Mouse (Mus musculus) limb, embryonic 11.5 days (tissue): ENCODE results near the gene Gse1. TPM values are rescaled to one million over a fixed set of nuclear protein-coding genes. Genes with fewer than 3 reads are reported as not detected.

Experiments used
- ATAC-seq: fragments of 200-750 bp; cut with Nextera tagmentation; 2 replicates; pipeline ENCODE4 v1.8.0; 2017; ENCODE audit warnings: low read depth; ENCODE audit not compliant: insufficient number of reproducible peaks, low FRiP score, low TSS enrichment
- DNase-seq: peaks from one replicate; pipeline ENCODE4 v3.0.0-alpha.2; 2015; ENCODE audit warnings: low spot score
- H3K27ac ChIP-seq: fragments of 300-500 bp; sonication (generic); replicated peaks from 2 replicates; pipeline ENCODE4 v1.5.1; 2014; ENCODE audit warnings: low read depth, mild to moderate bottlenecking, low read length
- H3K27me3 ChIP-seq: fragments of 300-500 bp; sonication (generic); 2 replicates; pipeline ENCODE4 v1.6.1; 2014; ENCODE audit warnings: mild to moderate bottlenecking, low read length, mixed read lengths; ENCODE audit not compliant: control insufficient read depth, insufficient read depth
- H3K36me3 ChIP-seq: fragments of 300-500 bp; sonication (generic); 2 replicates; pipeline ENCODE4 v1.6.1; 2014; ENCODE audit warnings: mild to moderate bottlenecking, low read length, moderate library complexity, mixed read lengths; ENCODE audit not compliant: control insufficient read depth, insufficient read depth
- H3K4me1 ChIP-seq: fragments of 300-500 bp; sonication (generic); 2 replicates; pipeline ENCODE4 v1.6.1; 2014; ENCODE audit warnings: low read length, mixed read lengths; ENCODE audit not compliant: control insufficient read depth, insufficient read depth
- H3K4me2 ChIP-seq: fragments of 300-500 bp; sonication (generic); 2 replicates; pipeline ENCODE4 v1.6.1; 2014; ENCODE audit warnings: low read depth, mild to moderate bottlenecking, moderate library complexity; ENCODE audit not compliant: severe bottlenecking
- H3K4me3 ChIP-seq: fragments of 300-500 bp; sonication (generic); 2 replicates; pipeline ENCODE4 v1.5.1; 2014; ENCODE audit warnings: low read depth, low read length
- H3K9ac ChIP-seq: fragments of 300-500 bp; sonication (generic); 2 replicates; pipeline ENCODE4 v1.6.1; 2014; ENCODE audit warnings: mild to moderate bottlenecking, low read length
- H3K9me3 ChIP-seq: fragments of 300-500 bp; sonication (generic); 2 replicates; pipeline ENCODE4 v1.6.1; 2016; ENCODE audit warnings: low read length; ENCODE audit not compliant: control insufficient read depth
- WGBS: fragments of 180-500 bp; shearing (Covaris S2); extraction: QIAGEN DNeasy Blood & Tissue Kit; methylation state at CpG from one replicate; pipeline ENCODE4 v1.1.7; 2014; 5-methylcytosine and 5-hydroxymethylcytosine counted together
- polyA plus RNA-seq: library from polyadenylated mRNA; unstranded; fragments of >200 nt; fragmentation: Nextera tagmentation; extraction: Ambion mirVana; gene quantifications from 2 replicates; pipeline ENCODE4 v1.2.1, GENCODE M21; 2014

Gene Gse1
- polyA plus RNA-seq, 1 experiment from 2014 or later = 6.6 TPM

DNA sequence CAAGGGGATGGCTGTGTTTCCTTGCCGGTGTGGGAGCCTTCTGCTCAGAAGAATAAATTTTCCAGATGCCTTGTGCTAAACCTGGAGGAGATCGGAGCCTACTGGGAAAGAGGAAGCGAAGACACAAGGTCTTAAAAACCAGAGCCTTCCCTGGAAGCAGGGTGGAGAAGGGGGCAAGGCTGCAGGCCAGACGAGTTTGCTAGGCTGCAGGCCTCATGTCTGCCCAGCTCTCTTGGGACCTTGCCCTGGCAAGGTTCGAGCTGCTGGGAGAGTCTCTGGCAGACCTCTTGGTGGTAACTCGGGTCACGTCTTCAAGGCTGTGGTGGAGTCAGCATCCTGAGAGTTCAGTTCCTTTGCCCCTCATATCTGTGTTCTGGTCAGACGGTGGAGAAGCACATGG is 6.6 kb downstream of the Gse1 start:
- no peaks in the 10 kb centered on the region for H3K27me3 ChIP-seq
- H3K4me2 ChIP-seq = no peak overlapping the region
- peaks cover 5% of the 10 kb centered on the region for H3K36me3 ChIP-seq
- DNase-seq = no peak
- H3K4me3 ChIP-seq = no peak overlapping the region
- H3K9me3 ChIP-seq = no peaks in the 10 kb centered on the region
- ATAC-seq = no peak
- no peak overlapping the region for H3K9ac ChIP-seq
- H3K4me1 ChIP-seq = peaks cover 49% of the 10 kb centered on the region
- 64% methylated on average over 8 of the region's 8 CpGs for WGBS
- H3K27ac ChIP-seq = no peak overlapping the region

DNA sequence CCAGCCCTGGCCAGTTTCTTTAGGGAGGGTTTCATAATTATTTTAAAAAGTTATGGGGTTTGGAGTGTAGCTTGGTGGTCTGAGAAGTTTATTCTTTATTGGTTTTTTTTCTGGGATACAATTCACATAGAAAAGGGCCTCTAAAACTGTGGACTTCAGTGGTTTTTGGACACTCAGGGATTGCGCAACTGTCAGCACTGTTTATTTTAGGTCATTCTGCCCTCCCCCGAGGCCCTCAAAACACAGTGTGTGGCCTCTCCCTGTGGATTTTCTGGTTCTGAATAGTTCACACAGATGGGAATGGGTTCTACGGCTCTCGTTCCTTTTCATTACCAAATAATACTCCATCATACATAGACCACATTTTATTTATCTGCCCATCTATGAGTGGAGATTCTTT is 15.0 kb downstream of the Gse1 start:
- H3K4me3 ChIP-seq = no peak overlapping the region
- no peaks in the 10 kb centered on the region for H3K9me3 ChIP-seq
- no peak overlapping the region for H3K4me2 ChIP-seq
- 96% methylated on average over 4 of the region's 4 CpGs for WGBS
- H3K27me3 ChIP-seq = no peaks in the 10 kb centered on the region
- no peak overlapping the region for H3K9ac ChIP-seq
- no peak overlapping the region for H3K27ac ChIP-seq
- no peaks in the 10 kb centered on the region for H3K36me3 ChIP-seq
- DNase-seq (no peak), ATAC-seq (no peak)
- no peaks in the 10 kb centered on the region for H3K4me1 ChIP-seq

DNA sequence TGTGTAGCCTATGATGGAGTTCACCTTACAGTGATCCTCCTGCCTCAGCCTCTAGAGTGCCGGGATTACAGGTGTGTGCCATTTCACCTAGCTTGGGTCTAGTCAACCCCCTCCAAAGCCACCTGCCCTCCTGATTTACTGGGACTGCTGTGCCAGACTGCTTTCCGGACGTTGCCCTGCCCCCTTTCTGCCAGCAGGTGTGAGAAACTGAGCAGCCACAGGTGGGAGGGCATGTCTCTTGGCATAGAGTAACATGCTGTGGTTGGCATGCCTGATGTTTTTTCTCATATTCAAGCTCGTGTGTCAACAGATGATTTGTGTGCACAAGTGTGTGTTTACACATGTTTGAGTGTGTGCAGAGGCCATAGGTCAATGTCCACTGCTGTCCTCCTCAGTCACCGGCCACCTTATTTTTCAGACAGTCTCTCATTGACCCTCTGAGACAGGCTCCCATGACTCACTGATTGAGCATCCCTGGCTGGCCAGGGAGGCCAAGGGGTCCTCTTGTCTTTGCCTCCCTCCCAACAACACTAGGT is 15.7 kb downstream of the Gse1 start:
- no peaks in the 10 kb centered on the region for H3K9me3 ChIP-seq
- no peak for DNase-seq
- H3K27ac ChIP-seq = no peak overlapping the region
- H3K36me3 ChIP-seq = no peaks in the 10 kb centered on the region
- no peak overlapping the region for H3K4me2 ChIP-seq
- no peaks in the 10 kb centered on the region for H3K27me3 ChIP-seq
- H3K9ac ChIP-seq = no peak overlapping the region
- no peak for ATAC-seq
- 92% methylated on average over 5 of the region's 5 CpGs for WGBS
- H3K4me3 ChIP-seq = no peak overlapping the region
- no peaks in the 10 kb centered on the region for H3K4me1 ChIP-seq

- H3K36me3 ChIP-seq = no peaks in the 10 kb centered on the region
- WGBS = 91% methylated on average over 10 of the region's 10 CpGs
- no peaks in the 10 kb centered on the region for H3K4me1 ChIP-seq
Measured at GRCm38 (mm10) chr8:120244553-120244952, 16.3 kb downstream of the Gse1 start.

DNA sequence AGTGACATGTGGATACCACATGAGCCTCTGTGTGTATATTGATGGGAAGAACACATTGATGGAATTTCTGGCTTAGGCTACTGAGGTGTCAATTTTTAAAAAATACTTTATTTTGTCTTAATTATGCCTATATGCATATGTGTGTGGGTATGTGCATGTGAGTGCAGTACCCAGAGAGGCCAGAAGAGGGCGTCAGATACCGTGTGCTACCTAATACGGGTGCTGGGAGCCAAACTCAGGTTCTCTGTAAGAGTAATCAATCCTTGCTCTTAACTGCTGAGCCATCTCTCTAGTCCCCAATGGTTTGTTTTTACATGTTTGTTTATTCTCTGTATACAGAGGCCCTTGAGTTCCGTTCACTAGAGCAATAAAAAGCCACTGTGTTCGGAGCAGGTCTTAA is 19.4 kb downstream of the Gse1 start:
- no peak overlapping the region for H3K4me2 ChIP-seq
- DNase-seq = no peak
- H3K36me3 ChIP-seq = no peaks in the 10 kb centered on the region
- ATAC-seq = no peak
- H3K4me3 ChIP-seq = no peak overlapping the region
- 66% methylated on average over 5 of the region's 5 CpGs for WGBS
- no peaks in the 10 kb centered on the region for H3K9me3 ChIP-seq
- H3K27me3 ChIP-seq = no peaks in the 10 kb centered on the region
- no peak overlapping the region for H3K9ac ChIP-seq
- H3K27ac ChIP-seq = no peak overlapping the region
- peaks cover 6% of the 10 kb centered on the region; the same call in 1 of the 2 replicates for H3K4me1 ChIP-seq

More at GRCm38 (mm10) chr8:120244553-120244952, 16.3 kb downstream of the Gse1 start:
- Histone ChIP-seq H3K9ac (no peak overlapping the region), H3K4me2 (no peak overlapping the region), H3K27me3 (no peaks in the 10 kb centered on the region), H3K27ac (no peak overlapping the region), H3K9me3 (no peaks in the 10 kb centered on the region), H3K4me3 (no peak overlapping the region)
- DNase-seq (no peak), ATAC-seq (no peak)

DNA sequence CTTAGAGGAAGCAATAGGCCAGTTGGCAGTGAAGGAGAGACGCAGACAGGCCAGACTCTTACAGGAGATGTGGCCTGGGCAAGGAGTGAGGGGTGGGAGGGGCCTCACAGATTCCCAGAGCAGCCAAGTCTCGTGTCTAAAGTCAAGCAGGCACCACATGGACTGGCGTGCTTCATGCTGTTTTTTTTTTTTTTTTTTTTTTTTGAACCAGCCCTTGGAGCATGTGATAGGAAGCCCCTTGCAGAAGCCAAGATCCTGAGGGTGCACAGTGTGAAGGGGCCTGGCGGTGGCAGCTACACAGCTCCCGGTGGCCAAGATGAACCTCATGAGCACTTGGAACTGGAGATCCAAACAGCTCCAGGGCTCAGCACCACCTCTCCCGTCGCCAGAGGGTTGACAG is 19.8 kb downstream of the Gse1 start:
- no peak for ATAC-seq
- Histone ChIP-seq H3K4me1 (peaks cover 8% of the 10 kb centered on the region; the same call in 1 of the 2 replicates), H3K27me3 (no peaks in the 10 kb centered on the region), H3K9ac (no peak overlapping the region), H3K27ac (no peak overlapping the region), H3K4me2 (no peak overlapping the region), H3K4me3 (no peak overlapping the region), H3K36me3 (no peaks in the 10 kb centered on the region), H3K9me3 (no peaks in the 10 kb centered on the region)
- DNase-seq = no peak
- 79% methylated on average over 7 of the region's 7 CpGs for WGBS

DNA sequence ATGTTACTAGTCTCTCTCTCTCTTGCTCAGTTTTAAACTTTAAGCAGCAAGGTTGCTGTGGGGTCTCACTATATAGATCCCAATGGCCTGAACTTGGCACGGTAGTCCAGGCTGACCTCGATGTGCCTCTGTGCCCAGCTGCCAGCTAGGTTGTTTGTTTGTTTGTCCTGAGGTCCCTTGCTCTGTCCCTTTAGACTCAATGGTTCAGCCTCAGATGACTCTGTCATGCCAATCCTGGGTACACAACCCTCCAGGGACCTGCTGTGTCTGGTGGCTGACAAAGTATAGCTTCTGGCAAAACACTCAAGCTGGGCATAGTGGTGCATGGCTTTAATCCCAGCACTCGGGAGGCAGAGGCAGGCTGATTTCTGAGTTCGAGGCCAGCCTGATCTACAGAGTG is 20.2 kb downstream of the Gse1 start:
- H3K4me1 ChIP-seq = peaks cover 8% of the 10 kb centered on the region; the same call in 1 of the 2 replicates
- H3K36me3 ChIP-seq = no peaks in the 10 kb centered on the region
- no peak overlapping the region for H3K27ac ChIP-seq
- H3K4me2 ChIP-seq = no peak overlapping the region
- DNase-seq = no peak
- H3K9me3 ChIP-seq = no peaks in the 10 kb centered on the region
- H3K27me3 ChIP-seq = no peaks in the 10 kb centered on the region
- H3K4me3 ChIP-seq = no peak overlapping the region
- 93% methylated on average over 4 of the region's 4 CpGs for WGBS
- ATAC-seq = no peak
- H3K9ac ChIP-seq = no peak overlapping the region

GRCm38 (mm10) chr8:120249800-120250336 is 21.6 kb downstream of the Gse1 start:
- DNase-seq (no peak), ATAC-seq (no peak)
- Histone ChIP-seq H3K4me1 (peaks cover 8% of the 10 kb centered on the region; the same call in 1 of the 2 replicates), H3K27me3 (no peaks in the 10 kb centered on the region), H3K9ac (no peak overlapping the region), H3K36me3 (no peaks in the 10 kb centered on the region), H3K4me2 (no peak overlapping the region), H3K4me3 (no peak overlapping the region), H3K27ac (peak overlapping the region; percentile 36; the same call in 1 of the 2 replicates), H3K9me3 (no peaks in the 10 kb centered on the region)
- WGBS = 82% methylated on average over 9 of the region's 9 CpGs
